Mouse (Mus musculus) left cerebral cortex, adult 2 months (tissue): ENCODE data around the gene Muc5b. TPM values are rescaled to one million over a fixed set of nuclear protein-coding genes. Genes with fewer than 3 reads are reported as not detected.

Source experiments
- DNase-seq, 2 experiments: peaks; one replicate each; pipeline ENCODE4 v3.0.0; 2021 to 2022; ENCODE audit warnings: low spot score in 2 of 2, mixed read lengths in 1 of 2; ENCODE audit errors: extremely low spot score in 1 of 2
- H3K27ac ChIP-seq: fragments of 200-600 bp; 2 replicates; pipeline ENCODE4 v1.8.1; 2022
- H3K4me3 ChIP-seq: fragments of 200-600 bp; 2 replicates; pipeline ENCODE4 v1.8.1; 2022
- CTCF ChIP-seq: fragments of 200-600 bp; IDR thresholded peaks from 2 replicates; pipeline ENCODE4 v1.8.1; 2022; ENCODE audit warnings: antibody characterized with exemption, mild to moderate bottlenecking, moderate library complexity
- intact Hi-C: fragments of 180-260 bp; cut with DNase I; formaldehyde crosslinking; loops from one replicate; pipeline ENCODE4 v1.15.1; 2025
- total RNA-seq, 2 experiments: library from RNA; stranded (reverse); gene quantifications; 2 replicates each; pipeline ENCODE4 v1.2.3; 2021

Gene Muc5b
- total RNA-seq, 2 experiments from 2014 or later, result not detected

GRCm38 (mm10) chr7:141908591-141908990, 69.7 kb downstream of the Muc5b start:
- intact Hi-C loops, result loop anchor here (10.0 kb wide), 1 partner anchor 374 kb away; the partner anchor contains the start of gene Chid1
- TF ChIP-seq CTCF, result no peak
- no peak for DNase-seq
- Histone ChIP-seq H3K27ac (no peak overlapping the region), H3K4me3 (no peak overlapping the region)

- no peak overlapping the region for H3K27ac ChIP-seq
- no peak for TF ChIP-seq CTCF
- intact Hi-C loops, result no loop called here
- no peak for DNase-seq
- H3K4me3 ChIP-seq, result no peak overlapping the region
These were observed 72.4 kb downstream of the Muc5b start for GRCm38 (mm10) chr7:141911305-141911704.

- Histone ChIP-seq H3K4me3 (no peak within 1 kb of the TSS), H3K27ac (no peak within 1 kb of the TSS)
- TF ChIP-seq CTCF, result no peak
- intact Hi-C loops, result no loop called here
- no peak for DNase-seq
These were observed 79.5 kb downstream of the Muc5b start, which contains the start of gene Tollip for GRCm38 (mm10) chr7:141918407-141918806. Gene Tollip (minus strand): TSS chr7:141918507.

Other genes starting within 250 kb of the Muc5b start
- gene Muc6, start 183.8 kb upstream of the Muc5b start, total RNA-seq, result not detected
- gene Muc2, start 148.7 kb upstream of the Muc5b start, total RNA-seq, result under 1 TPM; 0.61 to 0.65 TPM
- not detected for gene Muc5ac, start 50.1 kb upstream of the Muc5b start, total RNA-seq
- 100 to 1,000 TPM; 116 to 132 TPM for gene Tollip, start 79.4 kb downstream of the Muc5b start, total RNA-seq
- 100 to 1,000 TPM; 223 to 224 TPM for gene Brsk2, start 110.7 kb downstream of the Muc5b start, total RNA-seq
- 10 to 100 TPM; 37.6 to 38.7 TPM for gene Mob2, start 222.0 kb downstream of the Muc5b start, total RNA-seq